Mouse (Mus musculus) midbrain, embryonic 12.5 days (tissue): ENCODE measurements around the gene Gm10715. TPM values are rescaled to one million over a fixed set of nuclear protein-coding genes. Genes with fewer than 3 reads are reported as not detected.
A peak's percentile ranks its signal among the peaks of the same experiment; 100 is the strongest.
"Not testable (repeated sequence)": the region's sequence is repeated elsewhere in the genome, so short reads cannot be mapped to it uniquely, and the experiment has no call there.

Experiments
- ATAC-seq: fragments of 200-750 bp; cut with Nextera tagmentation; 2 replicates; pipeline ENCODE4 v1.8.0; 2017; ENCODE audit warnings: low read depth, moderate TSS enrichment, moderate library complexity; ENCODE audit not compliant: low FRiP score
- H3K27ac ChIP-seq: fragments of 300-500 bp; sonication (generic); replicated peaks from 2 replicates; pipeline ENCODE4 v1.5.1; 2016; ENCODE audit warnings: mild to moderate bottlenecking
- H3K27me3 ChIP-seq: fragments of 300-500 bp; sonication (generic); 2 replicates; pipeline ENCODE4 v1.6.1; 2016; ENCODE audit warnings: mild to moderate bottlenecking
- H3K36me3 ChIP-seq: fragments of 300-500 bp; sonication (generic); 2 replicates; pipeline ENCODE4 v1.6.1; 2016
- H3K4me1 ChIP-seq: fragments of 300-500 bp; sonication (generic); 2 replicates; pipeline ENCODE4 v1.6.1; 2016
- H3K4me2 ChIP-seq: fragments of 300-500 bp; sonication (generic); replicated peaks from 2 replicates; pipeline ENCODE4 v1.6.1; 2016; ENCODE audit warnings: mild to moderate bottlenecking, moderate library complexity
- H3K4me3 ChIP-seq: fragments of 300-500 bp; sonication (generic); 2 replicates; pipeline ENCODE4 v1.5.1; 2016; ENCODE audit warnings: mild to moderate bottlenecking
- H3K9ac ChIP-seq: fragments of 300-500 bp; sonication (generic); replicated peaks from 2 replicates; pipeline ENCODE4 v1.6.1; 2016; ENCODE audit warnings: mild to moderate bottlenecking, moderate library complexity
- H3K9me3 ChIP-seq: fragments of 300-500 bp; sonication (generic); 2 replicates; pipeline ENCODE4 v1.6.1; 2016; ENCODE audit warnings: mild to moderate bottlenecking
- WGBS: fragments of 180-500 bp; shearing (Covaris S2); methylation state at CpG from one replicate; pipeline ENCODE4 v1.1.7; 2016; 5-methylcytosine and 5-hydroxymethylcytosine counted together
- polyA plus RNA-seq: library from polyadenylated mRNA; unstranded; fragments of >200 nt; fragmentation: Nextera tagmentation; extraction: Ambion mirVana; gene quantifications from 2 replicates; pipeline ENCODE4 v1.2.1, GENCODE M21; 2016

The Gm10715 gene
- polyA plus RNA-seq, 1 experiment from 2014 or later, result not detected

GRCm38 (mm10) chr9:3015896-3016295, 20.8 kb upstream of the Gm10715 start:
- H3K4me1 ChIP-seq, H3K9ac ChIP-seq, H3K4me2 ChIP-seq, H3K27ac ChIP-seq, H3K9me3 ChIP-seq, H3K36me3 ChIP-seq, H3K27me3 ChIP-seq, H3K4me3 ChIP-seq, ATAC-seq: not testable (repeated sequence)
- 77% methylated on average over 6 of the region's 6 CpGs for WGBS

GRCm38 (mm10) chr9:3017108-3017507, 19.6 kb upstream of the Gm10715 start, which contains the start of gene Gm10719:
Gm10719 (plus strand) TSS chr9:3017408.
- H3K36me3 ChIP-seq, H3K4me1 ChIP-seq, ATAC-seq, H3K4me2 ChIP-seq, H3K9me3 ChIP-seq, H3K27me3 ChIP-seq, H3K9ac ChIP-seq, H3K4me3 ChIP-seq, H3K27ac ChIP-seq: not testable (repeated sequence)
- 81% methylated on average over 1 of the region's 9 CpGs for WGBS

GRCm38 (mm10) chr9:3018944-3019343, 17.7 kb upstream of the Gm10715 start:
- not testable (repeated sequence) for H3K4me3 ChIP-seq, H3K9ac ChIP-seq, H3K9me3 ChIP-seq, H3K27ac ChIP-seq, H3K36me3 ChIP-seq, ATAC-seq, H3K4me1 ChIP-seq, H3K4me2 ChIP-seq, H3K27me3 ChIP-seq
- WGBS, result 59% methylated on average over 9 of the region's 9 CpGs

- H3K4me2 ChIP-seq, H3K27me3 ChIP-seq, H3K27ac ChIP-seq, H3K4me3 ChIP-seq, H3K9ac ChIP-seq, H3K4me1 ChIP-seq, H3K9me3 ChIP-seq, H3K36me3 ChIP-seq: not testable (repeated sequence)
- 75% methylated on average over 17 of the region's 19 CpGs for WGBS
- peak; percentile 60 for ATAC-seq
These were observed 16.6 kb upstream of the Gm10715 start for GRCm38 (mm10) chr9:3019835-3020727.

GRCm38 (mm10) chr9:3022316-3023008, 14.2 kb upstream of the Gm10715 start:
- not testable (repeated sequence) for H3K27me3 ChIP-seq, ATAC-seq
- WGBS, result 77% methylated on average over 11 of the region's 13 CpGs

GRCm38 (mm10) chr9:3023312-3023984, 13.2 kb upstream of the Gm10715 start, which contains the start of gene Gm10718:
Gm10718 (plus strand) TSS chr9:3023547.
- WGBS, result 74% methylated on average over 12 of the region's 13 CpGs
- H3K36me3 ChIP-seq, H3K4me3 ChIP-seq, H3K4me2 ChIP-seq, H3K27ac ChIP-seq, H3K9me3 ChIP-seq, H3K4me1 ChIP-seq, H3K27me3 ChIP-seq, H3K9ac ChIP-seq, ATAC-seq: not testable (repeated sequence)

More at GRCm38 (mm10) chr9:3022316-3023008, 14.2 kb upstream of the Gm10715 start:
- not testable (repeated sequence) for H3K36me3 ChIP-seq, H3K9ac ChIP-seq, H3K9me3 ChIP-seq, H3K4me3 ChIP-seq, H3K27ac ChIP-seq, H3K4me2 ChIP-seq, H3K4me1 ChIP-seq

GRCm38 (mm10) chr9:3023985-3024648, 12.6 kb upstream of the Gm10715 start:
- H3K27me3 ChIP-seq, H3K4me2 ChIP-seq, ATAC-seq, H3K4me1 ChIP-seq, H3K36me3 ChIP-seq, H3K9me3 ChIP-seq, H3K4me3 ChIP-seq, H3K27ac ChIP-seq, H3K9ac ChIP-seq: not testable (repeated sequence)
- 79% methylated on average over 16 of the region's 16 CpGs for WGBS

GRCm38 (mm10) chr9:3024912-3025467, 11.7 kb upstream of the Gm10715 start, which contains the start of gene Gm10717:
Gm10717 (plus strand) TSS chr9:3025417.
- H3K27me3 ChIP-seq, H3K4me3 ChIP-seq, H3K9me3 ChIP-seq, ATAC-seq, H3K4me1 ChIP-seq, H3K4me2 ChIP-seq, H3K27ac ChIP-seq, H3K9ac ChIP-seq, H3K36me3 ChIP-seq: not testable (repeated sequence)
- WGBS, result 69% methylated on average over 12 of the region's 12 CpGs

GRCm38 (mm10) chr9:3025653-3026052, 11.0 kb upstream of the Gm10715 start:
- H3K4me2 ChIP-seq, H3K27me3 ChIP-seq, H3K36me3 ChIP-seq, H3K4me1 ChIP-seq, H3K9me3 ChIP-seq, H3K9ac ChIP-seq, H3K4me3 ChIP-seq, H3K27ac ChIP-seq, ATAC-seq: not testable (repeated sequence)
- WGBS, result 73% methylated on average over 5 of the region's 6 CpGs

GRCm38 (mm10) chr9:3026136-3026535, 10.5 kb upstream of the Gm10715 start:
- not testable (repeated sequence) for H3K27me3 ChIP-seq, ATAC-seq, H3K9ac ChIP-seq, H3K4me1 ChIP-seq, H3K36me3 ChIP-seq, H3K4me2 ChIP-seq, H3K27ac ChIP-seq, H3K9me3 ChIP-seq, H3K4me3 ChIP-seq
- 70% methylated on average over 5 of the region's 5 CpGs for WGBS

- ATAC-seq, H3K4me1 ChIP-seq, H3K36me3 ChIP-seq, H3K27me3 ChIP-seq, H3K27ac ChIP-seq, H3K9ac ChIP-seq, H3K4me3 ChIP-seq, H3K9me3 ChIP-seq, H3K4me2 ChIP-seq: not testable (repeated sequence)
- 68% methylated on average over 9 of the region's 9 CpGs for WGBS
These were observed 9.9 kb upstream of the Gm10715 start for GRCm38 (mm10) chr9:3026741-3027140.
